Mouse (Mus musculus) stomach, embryonic 15.5 days (tissue): ENCODE measurements around the gene Angptl8. TPM values are rescaled to one million over a fixed set of nuclear protein-coding genes. Genes with fewer than 3 reads are reported as not detected.
A peak's percentile ranks its signal among the peaks of the same experiment; 100 is the strongest.

Source experiments
- ATAC-seq: fragments of 200-750 bp; cut with Nextera tagmentation; 2 replicates; pipeline ENCODE4 v1.8.0; 2017; ENCODE audit warnings: low read depth, moderate number of reproducible peaks, moderate TSS enrichment; ENCODE audit not compliant: insufficient read depth, low FRiP score
- H3K27ac ChIP-seq: fragments of 300-500 bp; sonication (generic); 2 replicates; pipeline ENCODE4 v1.5.1; 2015; ENCODE audit warnings: mild to moderate bottlenecking, inconsistent platforms
- H3K27me3 ChIP-seq: fragments of 300-500 bp; sonication (generic); replicated peaks from 2 replicates; pipeline ENCODE4 v1.6.1; 2015; ENCODE audit warnings: inconsistent platforms
- H3K36me3 ChIP-seq: fragments of 300-500 bp; sonication (generic); 2 replicates; pipeline ENCODE4 v1.6.1; 2015; ENCODE audit warnings: inconsistent platforms
- H3K4me1 ChIP-seq: fragments of 300-500 bp; sonication (generic); 2 replicates; pipeline ENCODE4 v1.6.1; 2015; ENCODE audit warnings: inconsistent platforms
- H3K4me2 ChIP-seq: fragments of 300-500 bp; sonication (generic); 2 replicates; pipeline ENCODE4 v1.6.1; 2015; ENCODE audit warnings: mild to moderate bottlenecking, inconsistent platforms
- H3K4me3 ChIP-seq: fragments of 300-500 bp; sonication (generic); replicated peaks from 2 replicates; pipeline ENCODE4 v1.5.1; 2015; ENCODE audit warnings: inconsistent platforms
- H3K9ac ChIP-seq: fragments of 300-500 bp; sonication (generic); 2 replicates; pipeline ENCODE4 v1.6.1; 2015; ENCODE audit warnings: inconsistent platforms
- H3K9me3 ChIP-seq: fragments of 300-500 bp; sonication (generic); 2 replicates; pipeline ENCODE4 v1.6.1; 2016; ENCODE audit warnings: inconsistent platforms
- WGBS: fragments of 180-500 bp; shearing (Covaris S2); methylation state at CpG from one replicate; pipeline ENCODE4 v1.1.7; 2015; 5-methylcytosine and 5-hydroxymethylcytosine counted together
- microRNA-seq: library from miRNA; unstranded; fragments of <30 nt; microRNA quantifications from one replicate; pipeline ENCODE4, GENCODE M21; 2016
- polyA plus RNA-seq: library from polyadenylated mRNA; unstranded; fragments of >200 nt; fragmentation: Nextera tagmentation; extraction: Ambion mirVana; gene quantifications from 2 replicates; pipeline ENCODE4 v1.2.1, GENCODE M21; 2015

The Angptl8 gene
- polyA plus RNA-seq, 1 experiment from 2014 or later = 8.1 TPM

DNA sequence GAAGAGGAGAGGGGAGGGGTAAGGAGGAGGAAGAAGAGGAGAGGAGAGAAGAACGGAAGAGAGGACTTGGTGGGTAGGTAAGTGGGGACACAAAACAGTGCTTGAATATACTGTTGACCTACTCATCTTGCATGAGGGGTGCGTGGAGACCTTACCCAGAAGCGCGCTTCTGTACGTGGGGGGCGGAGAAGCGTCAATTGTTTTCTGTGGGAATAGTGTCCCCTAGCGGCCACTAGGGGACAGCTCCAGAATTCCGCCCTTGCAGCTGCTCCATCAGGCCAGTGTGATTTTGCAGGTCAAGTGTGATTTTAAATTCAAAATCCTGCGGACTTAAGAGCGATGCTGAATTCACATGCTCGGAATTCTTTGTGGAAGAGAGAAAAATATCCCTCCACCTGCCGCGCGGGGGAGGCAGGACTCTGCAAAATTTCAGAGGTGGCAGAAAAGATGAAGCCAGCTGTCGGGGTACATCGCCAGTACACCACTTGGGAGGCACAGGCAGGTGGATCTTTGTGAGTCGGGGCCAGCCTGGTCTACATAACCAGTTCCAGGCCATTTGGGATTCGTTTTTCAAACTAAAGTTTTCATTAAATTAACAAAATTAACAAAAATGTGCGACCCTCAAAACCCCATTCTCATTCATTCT lies 35.7 kb downstream of the Angptl8 start:
- Histone ChIP-seq H3K4me2 (peak overlapping the region; percentile 45), H3K4me3 (no peak overlapping the region), H3K27ac (no peak overlapping the region), H3K9ac (no peak overlapping the region), H3K9me3 (no peaks in the 10 kb centered on the region), H3K27me3 (no peaks in the 10 kb centered on the region), H3K36me3 (no peaks in the 10 kb centered on the region), H3K4me1 (no peaks in the 10 kb centered on the region)
- no peak for ATAC-seq
- WGBS = 14% methylated on average over 20 of the region's 20 CpGs

DNA sequence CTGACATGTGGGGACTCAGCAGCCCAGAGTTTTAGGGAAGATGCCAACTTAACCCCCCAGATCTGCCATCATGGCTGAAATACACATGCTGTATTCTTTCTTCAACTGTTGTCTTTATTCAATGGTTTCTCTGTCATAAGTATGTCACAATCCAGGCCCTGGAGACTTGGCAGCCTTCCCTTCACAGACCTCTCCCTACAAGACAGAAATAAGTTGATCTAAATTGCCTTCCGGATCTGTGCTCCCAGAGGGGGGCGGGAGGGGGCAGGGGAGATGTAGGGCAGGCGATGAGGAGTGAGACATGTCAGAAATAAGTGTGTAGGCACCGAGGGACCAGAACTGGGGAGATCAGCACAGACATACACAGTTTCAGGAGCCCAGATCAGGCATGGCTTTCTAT lies 36.9 kb downstream of the Angptl8 start:
- Histone ChIP-seq H3K27me3 (no peaks in the 10 kb centered on the region), H3K4me2 (no peak overlapping the region), H3K27ac (no peak overlapping the region), H3K4me1 (no peaks in the 10 kb centered on the region), H3K36me3 (no peaks in the 10 kb centered on the region), H3K4me3 (no peak overlapping the region), H3K9ac (no peak overlapping the region), H3K9me3 (no peaks in the 10 kb centered on the region)
- WGBS = 60% methylated on average over 4 of the region's 4 CpGs
- no peak for ATAC-seq

DNA sequence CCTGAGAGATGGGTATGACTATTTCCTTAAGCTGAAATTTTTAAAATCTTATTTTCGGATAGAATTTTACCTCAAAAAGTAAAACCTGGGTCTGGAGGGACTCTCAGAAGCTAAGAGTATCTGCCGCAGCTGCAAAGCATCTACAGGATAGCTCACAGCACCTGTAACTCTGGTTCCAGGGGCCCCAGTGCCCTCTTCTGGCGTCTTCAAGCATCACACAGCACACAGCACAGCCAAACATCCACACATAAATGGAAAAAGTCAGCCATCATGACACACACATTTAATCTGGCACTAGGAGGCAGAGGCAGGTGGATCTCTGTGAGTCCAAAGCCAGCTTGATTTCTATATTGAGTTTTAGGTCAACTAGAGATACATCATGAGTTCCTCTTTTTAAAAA lies 41.3 kb downstream of the Angptl8 start:
- WGBS = 60% methylated on average over 3 of the region's 3 CpGs
- Histone ChIP-seq H3K9ac (no peak overlapping the region), H3K4me1 (no peaks in the 10 kb centered on the region), H3K4me3 (no peak overlapping the region), H3K4me2 (no peak overlapping the region), H3K27ac (no peak overlapping the region), H3K27me3 (no peaks in the 10 kb centered on the region), H3K9me3 (no peaks in the 10 kb centered on the region), H3K36me3 (no peaks in the 10 kb centered on the region)
- no peak for ATAC-seq

Small RNA genes within 50 kb of the gene (microRNA-seq; reads per million reads assigned to microRNA genes)
- 6.8 reads per million, percentile 21 among the genes with 10 or more reads in this experiment for gene Mir7083

Other genes with a start within 250 kb of the Angptl8 start
- gene Timm29, start 242.8 kb upstream of the Angptl8 start, polyA plus RNA-seq = 25.4 and 29.9 TPM in 2 replicates
- gene Yipf2, start 242.7 kb upstream of the Angptl8 start, polyA plus RNA-seq = 31.3 and 33.8 TPM in 2 replicates
- gene Smarca4, start 219.3 kb upstream of the Angptl8 start, polyA plus RNA-seq = 68.7 and 74.3 TPM in 2 replicates
- 53.8 and 61.0 TPM in 2 replicates for gene Ldlr, start 112.0 kb upstream of the Angptl8 start, polyA plus RNA-seq
- 110 and 119 TPM in 2 replicates for gene Spc24, start 75.2 kb upstream of the Angptl8 start, polyA plus RNA-seq
- 21.1 and 22.7 TPM in 2 replicates for gene Kank2, start 36.8 kb upstream of the Angptl8 start, polyA plus RNA-seq
- gene Dock6, start 17.1 kb downstream of the Angptl8 start, polyA plus RNA-seq = 41.8 and 44.7 TPM in 2 replicates
- 72.0 and 75.8 TPM in 2 replicates for gene Rab3d, start 82.7 kb downstream of the Angptl8 start, polyA plus RNA-seq
- gene Ccdc159, start 92.0 kb downstream of the Angptl8 start, polyA plus RNA-seq = 4.4 and 5.2 TPM in 2 replicates
- 70.7 and 74.5 TPM in 2 replicates for gene Tmem205, start 92.0 kb downstream of the Angptl8 start, polyA plus RNA-seq
- 7.9 and 8.1 TPM in 2 replicates for gene Plppr2, start 101.5 kb downstream of the Angptl8 start, polyA plus RNA-seq
- gene Swsap1, start 120.2 kb downstream of the Angptl8 start, polyA plus RNA-seq = 6.2 and 6.6 TPM in 2 replicates
- 8.5 and 14.7 TPM in 2 replicates for gene Epor, start 128.0 kb downstream of the Angptl8 start, polyA plus RNA-seq
- gene Rgl3, start 153.9 kb downstream of the Angptl8 start, polyA plus RNA-seq = 5.0 TPM in 2 replicates
- 0.32 and 0.45 TPM in 2 replicates for gene Ccdc151, start 167.1 kb downstream of the Angptl8 start, polyA plus RNA-seq
- gene Prkcsh, start 167.3 kb downstream of the Angptl8 start, polyA plus RNA-seq = 105 and 113 TPM in 2 replicates
- gene Elavl3, start 216.5 kb downstream of the Angptl8 start, polyA plus RNA-seq = 2.8 TPM in 2 replicates
- not detected in 2 replicates for gene Gm49318, start 235.7 kb downstream of the Angptl8 start, polyA plus RNA-seq
- 12.6 and 14.1 TPM in 2 replicates for gene Zfp653, start 235.9 kb downstream of the Angptl8 start, polyA plus RNA-seq
- gene Ecsit, start 249.9 kb downstream of the Angptl8 start, polyA plus RNA-seq = 40.4 and 42.8 TPM in 2 replicates